In genomic region chr3:96426268-96426667, GRCm38 (mm10) we compare ENCODE assay signal across 45 mouse cellular contexts. TPM values are rescaled to one million over a fixed set of nuclear protein-coding genes. Genes with fewer than 3 reads are reported as not detected.
"Had no signal": no experiment of that assay in that cellular context is flagged by ENCODE, and none has a peak within 500 bp of the region (broad histone marks: within the 10 kb centered on the region; RNA-seq: fewer than 3 reads in every experiment).

No protein-coding gene starts in this region.

- DNase-seq: left cerebral cortex, postnatal 4 days; liver; liver, embryonic 13.5 days; liver, postnatal 0 days; lung, adult 18-20 months; lung, adult 2 months; lung, embryonic 14.5 days; lung, postnatal 10 days; lung, postnatal 14 days; lung, postnatal 36 days; lung, postnatal 4 days; midbrain, embryonic 14.5 days had no signal

- H3K4me1 ChIP-seq: limb, embryonic 15.5 days; lung, embryonic 15.5 days; midbrain, embryonic 13.5 days; midbrain, embryonic 15.5 days had no signal

- H3K27ac ChIP-seq: limb, embryonic 10.5 days; limb, embryonic 12.5 days; limb, embryonic 13.5 days; limb, embryonic 15.5 days; liver, embryonic 14.5 days; lung, embryonic 15.5 days; macrophage; midbrain, embryonic 12.5 days; midbrain, embryonic 13.5 days; midbrain, embryonic 15.5 days had no signal

- H3K4me3 ChIP-seq: limb, embryonic 12.5 days; limb, embryonic 13.5 days; limb, embryonic 15.5 days; liver, embryonic 15.5 days; lung, embryonic 15.5 days; megakaryocyte, embryonic 14.5 days; midbrain, embryonic 10.5 days; midbrain, embryonic 12.5 days; midbrain, embryonic 13.5 days; midbrain, embryonic 15.5 days had no signal

- H3K36me3 ChIP-seq: limb, embryonic 10.5 days; limb, embryonic 12.5 days; limb, embryonic 13.5 days; limb, embryonic 15.5 days; liver, embryonic 12.5 days; liver, embryonic 13.5 days; liver, embryonic 15.5 days; lung, embryonic 15.5 days; midbrain, embryonic 10.5 days; midbrain, embryonic 12.5 days; midbrain, embryonic 13.5 days; midbrain, embryonic 15.5 days had no signal

- H3K9me3 ChIP-seq: limb, embryonic 10.5 days; limb, embryonic 12.5 days; limb, embryonic 13.5 days; limb, embryonic 15.5 days; liver, embryonic 12.5 days; liver, embryonic 13.5 days; liver, embryonic 15.5 days; lung, embryonic 15.5 days; megakaryocyte, embryonic 14.5 days; midbrain, embryonic 10.5 days; midbrain, embryonic 12.5 days; midbrain, embryonic 13.5 days; midbrain, embryonic 15.5 days had no signal

- H3K9ac ChIP-seq: limb, embryonic 12.5 days; limb, embryonic 13.5 days; limb, embryonic 15.5 days; liver, embryonic 12.5 days; liver, embryonic 14.5 days; liver, embryonic 15.5 days; liver, postnatal 0 days; lung, embryonic 14.5 days; lung, embryonic 15.5 days; midbrain, embryonic 12.5 days; midbrain, embryonic 13.5 days; midbrain, embryonic 15.5 days had no signal

RNA-seq across cellular contexts. Expression of gene BC107364, which starts 25.8 kb away (rescaled TPM):
- total RNA-seq: left cerebral cortex, adult 8-10 months; left cerebral cortex, postnatal 10 days; left cerebral cortex, postnatal 14 days; left cerebral cortex, postnatal 25 days; left cerebral cortex, postnatal 36 days; left cerebral cortex, postnatal 4 days; liver, adult 2 months; megakaryocyte progenitor cell, adult 5-6 weeks; megakaryocyte, adult 5-6 weeks; megakaryocyte-erythroid progenitor cell, adult 5-6 weeks; midbrain, postnatal 0 days; monocyte, adult 5-6 weeks had no signal
- polyA plus RNA-seq: limb, embryonic 11.5 days; limb, embryonic 12.5 days; limb, embryonic 13.5 days; limb, embryonic 14.5 days; liver, adult 2 months; liver, embryonic 11.5 days; liver, embryonic 12.5 days; liver, embryonic 13.5 days; liver, embryonic 14.5 days; liver, embryonic 15.5 days; liver, embryonic 16.5 days; liver, postnatal 0 days; lung, adult 2 months; lung, embryonic 14.5 days; macrophage; midbrain, embryonic 11.5 days; midbrain, embryonic 12.5 days; midbrain, embryonic 13.5 days; midbrain, embryonic 14.5 days; midbrain, embryonic 15.5 days; midbrain, embryonic 16.5 days; midbrain, postnatal 0 days; myocyte; neural tube, embryonic 11.5 days had no signal
